Mouse (Mus musculus) neural tube, embryonic 13.5 days (tissue): ENCODE results near the gene Ubr3. TPM values are rescaled to one million over a fixed set of nuclear protein-coding genes. Genes with fewer than 3 reads are reported as not detected.

Experiments
- ATAC-seq: fragments of 200-750 bp; cut with Nextera tagmentation; 2 replicates; pipeline ENCODE4 v1.8.0; 2017; ENCODE audit warnings: low read depth, mild to moderate bottlenecking, moderate TSS enrichment, moderate library complexity
- H3K27ac ChIP-seq: fragments of 300-500 bp; sonication (generic); replicated peaks from 2 replicates; pipeline ENCODE4 v1.5.1; 2015; ENCODE audit warnings: moderate library complexity, mild to moderate bottlenecking, inconsistent platforms
- H3K27me3 ChIP-seq: fragments of 300-500 bp; sonication (generic); 2 replicates; pipeline ENCODE4 v1.6.1; 2015; ENCODE audit warnings: mild to moderate bottlenecking, inconsistent platforms
- H3K36me3 ChIP-seq: fragments of 300-500 bp; sonication (generic); 2 replicates; pipeline ENCODE4 v1.6.1; 2015; ENCODE audit warnings: mild to moderate bottlenecking, inconsistent platforms
- H3K4me1 ChIP-seq: fragments of 300-500 bp; sonication (generic); replicated peaks from 2 replicates; pipeline ENCODE4 v1.6.1; 2015; ENCODE audit warnings: inconsistent platforms
- H3K4me2 ChIP-seq: fragments of 300-500 bp; sonication (generic); 2 replicates; pipeline ENCODE4 v1.6.1; 2015; ENCODE audit warnings: inconsistent platforms, mild to moderate bottlenecking, moderate library complexity
- H3K4me3 ChIP-seq: fragments of 300-500 bp; sonication (generic); 2 replicates; pipeline ENCODE4 v1.5.1; 2015; ENCODE audit warnings: mild to moderate bottlenecking, inconsistent platforms
- H3K9ac ChIP-seq: fragments of 300-500 bp; sonication (generic); 2 replicates; pipeline ENCODE4 v1.6.1; 2015; ENCODE audit warnings: moderate library complexity, mild to moderate bottlenecking, inconsistent platforms
- H3K9me3 ChIP-seq: fragments of 300-500 bp; sonication (generic); 2 replicates; pipeline ENCODE4 v1.6.1; 2016; ENCODE audit warnings: inconsistent platforms
- WGBS: fragments of 180-500 bp; shearing (Covaris S2); methylation state at CpG from one replicate; pipeline ENCODE4 v1.1.7; 2015; 5-methylcytosine and 5-hydroxymethylcytosine counted together
- polyA plus RNA-seq: library from polyadenylated mRNA; unstranded; fragments of >200 nt; fragmentation: Nextera tagmentation; extraction: Ambion mirVana; gene quantifications from 2 replicates; pipeline ENCODE4 v1.2.1, GENCODE M21; 2015

Gene Ubr3
- polyA plus RNA-seq, 1 experiment from 2014 or later: 15.8 TPM

- no peak overlapping the region for H3K27ac ChIP-seq
- WGBS: 92% methylated on average over 2 of the region's 2 CpGs
Measured at GRCm38 (mm10) chr2:69994779-69995178, 97.7 kb downstream of the Ubr3 start.

GRCm38 (mm10) chr2:69999097-69999770 is 102.2 kb downstream of the Ubr3 start:
- no peaks in the 10 kb centered on the region for H3K27me3 ChIP-seq
- H3K4me3 ChIP-seq: no peak overlapping the region
- no peak for ATAC-seq
- H3K4me1 ChIP-seq: no peaks in the 10 kb centered on the region
- WGBS: 77% methylated on average over 7 of the region's 7 CpGs
- peaks cover 38% of the 10 kb centered on the region for H3K36me3 ChIP-seq
- H3K9me3 ChIP-seq: no peaks in the 10 kb centered on the region
- no peak overlapping the region for H3K27ac ChIP-seq
- H3K9ac ChIP-seq: no peak overlapping the region
- H3K4me2 ChIP-seq: no peak overlapping the region

More at GRCm38 (mm10) chr2:69994779-69995178, 97.7 kb downstream of the Ubr3 start:
- Histone ChIP-seq H3K27me3 (no peaks in the 10 kb centered on the region), H3K4me2 (no peak overlapping the region), H3K9ac (no peak overlapping the region), H3K9me3 (no peaks in the 10 kb centered on the region), H3K4me3 (no peak overlapping the region), H3K4me1 (no peaks in the 10 kb centered on the region), H3K36me3 (peaks cover 43% of the 10 kb centered on the region)
- no peak for ATAC-seq

- H3K9ac ChIP-seq: no peak overlapping the region
- H3K4me1 ChIP-seq: no peaks in the 10 kb centered on the region
- H3K36me3 ChIP-seq: peaks cover 41% of the 10 kb centered on the region
- 90% methylated on average over 6 of the region's 6 CpGs for WGBS
- no peaks in the 10 kb centered on the region for H3K9me3 ChIP-seq
- no peaks in the 10 kb centered on the region for H3K27me3 ChIP-seq
- no peak overlapping the region for H3K27ac ChIP-seq
- H3K4me3 ChIP-seq: no peak overlapping the region
- H3K4me2 ChIP-seq: no peak overlapping the region
- no peak for ATAC-seq
Measured at GRCm38 (mm10) chr2:70000316-70000715, 103.3 kb downstream of the Ubr3 start.

- ATAC-seq: no peak
- 87% methylated on average over 2 of the region's 2 CpGs for WGBS
Measured at GRCm38 (mm10) chr2:70006492-70006891, 109.4 kb downstream of the Ubr3 start.

GRCm38 (mm10) chr2:70012941-70013340 is 115.9 kb downstream of the Ubr3 start:
- no peak for ATAC-seq
- Histone ChIP-seq H3K4me2 (no peak overlapping the region), H3K27ac (no peak overlapping the region), H3K36me3 (peaks cover 30% of the 10 kb centered on the region), H3K4me1 (no peaks in the 10 kb centered on the region), H3K27me3 (no peaks in the 10 kb centered on the region), H3K9me3 (no peaks in the 10 kb centered on the region), H3K4me3 (no peak overlapping the region), H3K9ac (no peak overlapping the region)
- WGBS: 95% methylated on average over 8 of the region's 8 CpGs

More at GRCm38 (mm10) chr2:70006492-70006891, 109.4 kb downstream of the Ubr3 start:
- no peak overlapping the region for H3K4me2 ChIP-seq
- no peaks in the 10 kb centered on the region for H3K9me3 ChIP-seq
- peaks cover 30% of the 10 kb centered on the region for H3K36me3 ChIP-seq
- H3K4me3 ChIP-seq: no peak overlapping the region
- H3K9ac ChIP-seq: no peak overlapping the region
- no peaks in the 10 kb centered on the region for H3K27me3 ChIP-seq
- no peak overlapping the region for H3K27ac ChIP-seq
- no peaks in the 10 kb centered on the region for H3K4me1 ChIP-seq

GRCm38 (mm10) chr2:70018236-70018635 is 121.2 kb downstream of the Ubr3 start:
- no peaks in the 10 kb centered on the region for H3K9me3 ChIP-seq
- no peak overlapping the region for H3K9ac ChIP-seq
- H3K27ac ChIP-seq: no peak overlapping the region
- no peaks in the 10 kb centered on the region for H3K4me1 ChIP-seq
- no peak for ATAC-seq
- H3K36me3 ChIP-seq: peaks cover 56% of the 10 kb centered on the region
- H3K27me3 ChIP-seq: no peaks in the 10 kb centered on the region
- no peak overlapping the region for H3K4me3 ChIP-seq
- no peak overlapping the region for H3K4me2 ChIP-seq
- 80% methylated on average over 6 of the region's 6 CpGs for WGBS

- no peak overlapping the region for H3K27ac ChIP-seq
- peaks cover 13% of the 10 kb centered on the region for H3K9me3 ChIP-seq
- 87% methylated on average over 2 of the region's 2 CpGs for WGBS
- peaks cover 52% of the 10 kb centered on the region for H3K36me3 ChIP-seq
- ATAC-seq: no peak
- no peaks in the 10 kb centered on the region for H3K4me1 ChIP-seq
- no peaks in the 10 kb centered on the region for H3K27me3 ChIP-seq
- H3K4me2 ChIP-seq: no peak overlapping the region
- no peak overlapping the region for H3K4me3 ChIP-seq
- H3K9ac ChIP-seq: no peak overlapping the region
Measured at GRCm38 (mm10) chr2:70024454-70024853, 127.4 kb downstream of the Ubr3 start.

GRCm38 (mm10) chr2:70025711-70026110 is 128.7 kb downstream of the Ubr3 start:
- ATAC-seq: no peak
- H3K9ac ChIP-seq: no peak overlapping the region
- H3K4me2 ChIP-seq: no peak overlapping the region
- H3K27ac ChIP-seq: no peak overlapping the region
- H3K27me3 ChIP-seq: no peaks in the 10 kb centered on the region
- 89% methylated on average over 5 of the region's 5 CpGs for WGBS
- H3K9me3 ChIP-seq: peaks cover 21% of the 10 kb centered on the region
- H3K4me1 ChIP-seq: no peaks in the 10 kb centered on the region
- peaks cover 44% of the 10 kb centered on the region for H3K36me3 ChIP-seq
- H3K4me3 ChIP-seq: no peak overlapping the region

- H3K27me3 ChIP-seq: no peaks in the 10 kb centered on the region
- H3K4me3 ChIP-seq: no peak overlapping the region
- no peak overlapping the region for H3K4me2 ChIP-seq
- H3K4me1 ChIP-seq: peaks cover 15% of the 10 kb centered on the region
- 82% methylated on average over 2 of the region's 2 CpGs for WGBS
- peaks cover 12% of the 10 kb centered on the region; the same call in 1 of the 2 replicates for H3K36me3 ChIP-seq
- no peak overlapping the region for H3K27ac ChIP-seq
- no peak overlapping the region for H3K9ac ChIP-seq
- ATAC-seq: no peak
- peaks cover 21% of the 10 kb centered on the region for H3K9me3 ChIP-seq
Measured at GRCm38 (mm10) chr2:70031472-70031871, 134.4 kb downstream of the Ubr3 start.

GRCm38 (mm10) chr2:70034895-70035294 is 137.8 kb downstream of the Ubr3 start:
- whole genome bisulfite sequencing: 33% methylated on average over 5 of the region's 5 CpGs
- H3K36me3 ChIP-seq: no peaks in the 10 kb centered on the region
- H3K27me3 ChIP-seq: no peaks in the 10 kb centered on the region
- peaks cover 22% of the 10 kb centered on the region for H3K4me1 ChIP-seq
- no peak overlapping the region for H3K9ac ChIP-seq
- H3K27ac ChIP-seq: no peak overlapping the region
- H3K9me3 ChIP-seq: 0 out of 2 replicates have a peak, but pooled peaks cover 5% of the 10 kb centered on the region
- ATAC-seq: peak; percentile 29; the same call in 1 of the 2 replicates
- H3K4me2 ChIP-seq: no peak overlapping the region
- no peak overlapping the region for H3K4me3 ChIP-seq

- Histone ChIP-seq H3K4me3 (no peak overlapping the region), H3K9me3 (0 out of 2 replicates have a peak, but pooled peaks cover under 1% of the 10 kb centered on the region), H3K36me3 (no peaks in the 10 kb centered on the region), H3K9ac (no peak overlapping the region), H3K4me1 (peaks cover 22% of the 10 kb centered on the region), H3K27ac (no peak overlapping the region), H3K4me2 (no peak overlapping the region), H3K27me3 (no peaks in the 10 kb centered on the region)
- WGBS: 55% methylated on average over 1 of the region's 1 CpGs
- no peak for ATAC-seq
Measured at GRCm38 (mm10) chr2:70035358-70035757, 138.3 kb downstream of the Ubr3 start.

- WGBS: 75% methylated on average over 8 of the region's 8 CpGs
- Histone ChIP-seq H3K4me3 (no peak overlapping the region), H3K27ac (no peak overlapping the region), H3K27me3 (no peaks in the 10 kb centered on the region), H3K36me3 (no peaks in the 10 kb centered on the region), H3K4me1 (peaks cover 22% of the 10 kb centered on the region), H3K9me3 (no peaks in the 10 kb centered on the region), H3K4me2 (no peak overlapping the region), H3K9ac (no peak overlapping the region)
- no peak for ATAC-seq
Measured at GRCm38 (mm10) chr2:70037221-70037620, 140.2 kb downstream of the Ubr3 start.

GRCm38 (mm10) chr2:70038752-70039151 is 141.7 kb downstream of the Ubr3 start, which contains the start of gene Myo3b:
TSS of gene Myo3b (plus strand) at chr2:70039126.
- Histone ChIP-seq H3K36me3 (no peaks in the 10 kb centered on the region), H3K4me2 (no peak within 1 kb of the TSS), H3K4me3 (no peak within 1 kb of the TSS), H3K9ac (no peak within 1 kb of the TSS), H3K9me3 (no peaks in the 10 kb centered on the region), H3K4me1 (peaks cover 19% of the 10 kb centered on the region), H3K27ac (no peak within 1 kb of the TSS), H3K27me3 (no peaks in the 10 kb centered on the region)
- ATAC-seq: peak; percentile 44; the same call in 1 of the 2 replicates
- 26% methylated on average over 7 of the region's 7 CpGs for WGBS
